ENCODE assay signal across 24 mouse cellular contexts in genomic region chr15:20119518-20119917, GRCm38 (mm10).
DNase-seq lines count a peak whose midpoint lies in the region; ATAC-seq and TF ChIP-seq lines count a peak whose summit lies in the region.
"Had no signal": no experiment of that assay in that cellular context is flagged by ENCODE, and none has a peak within 500 bp of the region (broad histone marks: within the 10 kb centered on the region; RNA-seq: fewer than 3 reads in every experiment).

No protein-coding gene starts in this region.

- H3K9ac ChIP-seq in hindbrain, postnatal 0 days (replicated peaks; ENCODE audit: low read length), result no peak overlapping the region
- no peak overlapping the region for H3K9ac ChIP-seq in hindbrain, embryonic 13.5 days
- H3K9ac ChIP-seq in midbrain, embryonic 14.5 days (replicated peaks; ENCODE audit: low read length), result no peak overlapping the region
- H3K9ac ChIP-seq in midbrain, embryonic 15.5 days, result no peak overlapping the region
- H3K9ac ChIP-seq in intestine, postnatal 0 days (ENCODE audit: low read depth, low read length), result no peak overlapping the region
- H3K9ac ChIP-seq: heart, embryonic 12.5 days; heart, embryonic 15.5 days; hindbrain, embryonic 15.5 days; intestine, embryonic 15.5 days had no signal

- peak; percentile 41 for DNase-seq in hindbrain, postnatal 0 days (ENCODE audit: low spot score)
- peak; percentile 10 for DNase-seq in midbrain, embryonic 14.5 days
- peak; percentile 8 for DNase-seq in brain, adult 2 months (ENCODE audit: low read depth, low spot score)
- DNase-seq: adrenal gland, adult 2 months; adrenal gland, postnatal 14 days; B cell, adult 2 months; cerebellum, adult 18-20 months; cerebellum, adult 9-10 months; cerebellum, postnatal 14 days; gastrocnemius, postnatal 25 days; heart, adult 18-20 months; heart, postnatal 14 days; heart, postnatal 4 days had no signal

- H3K27ac ChIP-seq in hindbrain, postnatal 0 days, result no peak overlapping the region
- H3K27ac ChIP-seq in hindbrain, embryonic 13.5 days, result no peak overlapping the region
- H3K27ac ChIP-seq in midbrain, embryonic 14.5 days (replicated peaks; ENCODE audit: low read depth, low read length), result no peak overlapping the region
- no peak overlapping the region for H3K27ac ChIP-seq in midbrain, embryonic 15.5 days
- no peak overlapping the region for H3K27ac ChIP-seq in intestine, postnatal 0 days (ENCODE audit: low read depth, low read length)
- H3K27ac ChIP-seq: forebrain, embryonic 10.5 days; heart, embryonic 15.5 days; hindbrain, embryonic 15.5 days; intestine, embryonic 15.5 days had no signal

- no peak overlapping the region for H3K4me3 ChIP-seq in hindbrain, postnatal 0 days (ENCODE audit: low read length)
- H3K4me3 ChIP-seq in hindbrain, embryonic 13.5 days, result no peak overlapping the region
- no peak overlapping the region for H3K4me3 ChIP-seq in midbrain, embryonic 14.5 days (replicated peaks; ENCODE audit: low read depth, low read length)
- no peak overlapping the region for H3K4me3 ChIP-seq in midbrain, embryonic 15.5 days
- no peak overlapping the region for H3K4me3 ChIP-seq in intestine, postnatal 0 days (ENCODE audit: low read depth, low read length)
- H3K4me3 ChIP-seq: forebrain, embryonic 10.5 days; heart, embryonic 12.5 days; heart, embryonic 15.5 days; hindbrain, embryonic 15.5 days; intestine, embryonic 15.5 days had no signal

- no peaks in the 10 kb centered on the region for H3K36me3 ChIP-seq in hindbrain, postnatal 0 days (ENCODE audit: insufficient read depth, low read length)
- no peaks in the 10 kb centered on the region for H3K36me3 ChIP-seq in hindbrain, embryonic 13.5 days
- H3K36me3 ChIP-seq in midbrain, embryonic 14.5 days (ENCODE audit: control insufficient read depth, insufficient read depth, low read length), result no peaks in the 10 kb centered on the region
- H3K36me3 ChIP-seq in midbrain, embryonic 15.5 days (replicated peaks), result no peaks in the 10 kb centered on the region
- no peaks in the 10 kb centered on the region for H3K36me3 ChIP-seq in intestine, postnatal 0 days (ENCODE audit: control insufficient read depth, insufficient read depth)
- H3K36me3 ChIP-seq: forebrain, embryonic 10.5 days; G1E; heart, embryonic 12.5 days; heart, embryonic 15.5 days; hindbrain, embryonic 15.5 days; intestine, embryonic 15.5 days had no signal

- no peak for ATAC-seq in hindbrain, postnatal 0 days
- no peak for ATAC-seq in hindbrain, embryonic 13.5 days (ENCODE audit: low FRiP score)
- no peak for ATAC-seq in midbrain, embryonic 14.5 days (ENCODE audit: low FRiP score, low TSS enrichment)
- ATAC-seq in midbrain, embryonic 15.5 days (replicated peaks), result no peak
- ATAC-seq in intestine, postnatal 0 days, result no peak
- ATAC-seq: forebrain, embryonic 14.5 days; intestine, embryonic 15.5 days had no signal

- H3K4me1 ChIP-seq in hindbrain, postnatal 0 days (ENCODE audit: insufficient read depth, low read length), result no peaks in the 10 kb centered on the region
- no peaks in the 10 kb centered on the region for H3K4me1 ChIP-seq in hindbrain, embryonic 13.5 days (replicated peaks)
- no peaks in the 10 kb centered on the region for H3K4me1 ChIP-seq in midbrain, embryonic 14.5 days (ENCODE audit: control insufficient read depth, insufficient read depth, low read length)
- no peaks in the 10 kb centered on the region for H3K4me1 ChIP-seq in midbrain, embryonic 15.5 days
- no peaks in the 10 kb centered on the region for H3K4me1 ChIP-seq in intestine, postnatal 0 days (replicated peaks; ENCODE audit: control insufficient read depth, insufficient read depth, low read length)
- H3K4me1 ChIP-seq: forebrain, embryonic 10.5 days; heart, embryonic 12.5 days; heart, embryonic 15.5 days; hindbrain, embryonic 15.5 days; intestine, embryonic 15.5 days had no signal

- no peaks in the 10 kb centered on the region for H3K27me3 ChIP-seq in hindbrain, postnatal 0 days (ENCODE audit: insufficient read depth, low read length)
- H3K27me3 ChIP-seq in hindbrain, embryonic 13.5 days, result no peaks in the 10 kb centered on the region
- H3K27me3 ChIP-seq in midbrain, embryonic 14.5 days (ENCODE audit: control insufficient read depth, insufficient read depth, low read length), result no peaks in the 10 kb centered on the region
- no peaks in the 10 kb centered on the region for H3K27me3 ChIP-seq in midbrain, embryonic 15.5 days (replicated peaks)
- no peaks in the 10 kb centered on the region for H3K27me3 ChIP-seq in intestine, postnatal 0 days (replicated peaks; ENCODE audit: control insufficient read depth, insufficient read depth, low read length)
- H3K27me3 ChIP-seq: CH12.LX; heart, embryonic 12.5 days; heart, embryonic 15.5 days; hindbrain, embryonic 15.5 days; intestine, embryonic 15.5 days had no signal

- H3K4me2 ChIP-seq in hindbrain, postnatal 0 days (ENCODE audit: low read depth, low read length), result no peak overlapping the region
- H3K4me2 ChIP-seq in hindbrain, embryonic 13.5 days, result no peak overlapping the region
- H3K4me2 ChIP-seq in midbrain, embryonic 14.5 days (ENCODE audit: low read length), result no peak overlapping the region
- H3K4me2 ChIP-seq in midbrain, embryonic 15.5 days, result no peak overlapping the region
- H3K4me2 ChIP-seq in intestine, postnatal 0 days (replicated peaks; ENCODE audit: low read depth), result no peak overlapping the region
- H3K4me2 ChIP-seq: heart, embryonic 12.5 days; heart, embryonic 15.5 days; hindbrain, embryonic 15.5 days; intestine, embryonic 15.5 days had no signal

- WGBS in hindbrain, postnatal 0 days, result 84% methylated on average over 2 of the region's 2 CpGs
- WGBS in hindbrain, embryonic 13.5 days, result 91% methylated on average over 2 of the region's 2 CpGs
- WGBS in midbrain, embryonic 14.5 days, result 80% methylated on average over 2 of the region's 2 CpGs
- 88% methylated on average over 2 of the region's 2 CpGs for WGBS in midbrain, embryonic 15.5 days
- WGBS in intestine, postnatal 0 days, result 83% methylated on average over 2 of the region's 2 CpGs

- TF ChIP-seq CTCF in hindbrain, postnatal 0 days (IDR thresholded peaks at IDR 0.05; ENCODE audit: low read depth), result peak; percentile 18; the same call in 1 of the 2 replicates
- TF ChIP-seq CTCF in intestine, postnatal 0 days (IDR thresholded peaks at IDR 0.05; ENCODE audit: low read depth), result no peak

- no peaks in the 10 kb centered on the region for H3K9me3 ChIP-seq in hindbrain, postnatal 0 days (ENCODE audit: low read length)
- H3K9me3 ChIP-seq in hindbrain, embryonic 13.5 days, result no peaks in the 10 kb centered on the region
- no peaks in the 10 kb centered on the region for H3K9me3 ChIP-seq in midbrain, embryonic 14.5 days (ENCODE audit: control insufficient read depth, low read length)
- H3K9me3 ChIP-seq in midbrain, embryonic 15.5 days, result no peaks in the 10 kb centered on the region
- no peaks in the 10 kb centered on the region for H3K9me3 ChIP-seq in intestine, postnatal 0 days (ENCODE audit: control insufficient read depth)
- H3K9me3 ChIP-seq: forebrain, embryonic 10.5 days; G1E; heart, embryonic 15.5 days; hindbrain, embryonic 15.5 days; intestine, embryonic 15.5 days had no signal
